Mouse (Mus musculus) mouse trophoblast stem cell (cell line): ENCODE results near the gene Rfc2.

ENCODE experiments used
- in situ Hi-C, 2 experiments: fragments of 300-500 bp; cut with MseI, MboI; formaldehyde crosslinking; loops; 2 replicates in 1 of 2; 3 replicates in 1 of 2; pipeline ENCODE4 v1.15.1; 2025

The Rfc2 gene

DNA sequence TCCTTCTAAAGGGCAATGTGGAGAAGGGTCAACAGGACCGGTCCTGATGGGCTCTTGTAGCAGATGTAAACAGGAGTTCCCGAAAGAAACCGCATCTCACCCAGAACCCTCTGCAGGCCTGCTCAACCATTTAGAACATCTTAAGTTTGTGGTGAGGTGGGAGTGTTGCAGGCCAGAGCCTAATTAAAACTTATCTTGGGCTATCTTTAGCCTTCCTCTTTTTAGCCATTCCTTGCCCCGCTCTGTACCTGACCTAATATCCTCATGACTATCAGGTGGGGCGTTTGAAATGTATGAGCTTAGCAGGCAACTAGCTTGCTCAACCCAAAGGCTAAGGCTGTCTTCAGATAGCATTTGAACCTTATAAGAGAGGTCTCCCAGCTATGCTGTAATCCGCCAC lies 15.5 kb upstream of the Rfc2 start:
- in situ Hi-C loops, result no loop called here

- in situ Hi-C loops, result no loop called here
These were observed 13.7 kb upstream of the Rfc2 start for GRCm38 (mm10) chr5:134567445-134567844.

DNA sequence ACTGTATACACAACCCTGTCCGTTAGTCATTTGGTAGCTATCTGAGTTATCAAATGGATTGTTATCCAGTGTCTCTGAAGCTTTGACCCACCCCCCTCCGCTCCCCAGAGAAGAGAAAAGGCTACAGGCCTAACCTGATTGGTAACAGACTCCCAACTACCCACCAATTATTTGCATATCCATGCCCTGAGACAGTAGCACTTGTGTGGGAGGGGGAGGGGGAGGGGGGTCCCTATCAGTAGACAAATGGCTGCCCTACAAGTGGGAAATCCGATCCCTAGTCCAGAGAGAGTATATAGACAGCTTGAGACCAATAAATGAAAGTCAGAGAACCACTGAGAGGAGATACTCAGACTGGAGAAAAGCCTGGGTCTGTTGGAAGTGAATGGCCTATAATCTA lies 13.1 kb upstream of the Rfc2 start:
- in situ Hi-C loops, result no loop called here

GRCm38 (mm10) chr5:134568964-134569491 lies 12.1 kb upstream of the Rfc2 start:
- in situ Hi-C loops, result no loop called here

GRCm38 (mm10) chr5:134571730-134572507 lies 9.2 kb upstream of the Rfc2 start:
- in situ Hi-C loops, result loop anchor here in 1 of 2 experiments (10.0 kb wide), 1 partner anchor 67 kb away; no protein-coding TSS in a partner anchor

DNA sequence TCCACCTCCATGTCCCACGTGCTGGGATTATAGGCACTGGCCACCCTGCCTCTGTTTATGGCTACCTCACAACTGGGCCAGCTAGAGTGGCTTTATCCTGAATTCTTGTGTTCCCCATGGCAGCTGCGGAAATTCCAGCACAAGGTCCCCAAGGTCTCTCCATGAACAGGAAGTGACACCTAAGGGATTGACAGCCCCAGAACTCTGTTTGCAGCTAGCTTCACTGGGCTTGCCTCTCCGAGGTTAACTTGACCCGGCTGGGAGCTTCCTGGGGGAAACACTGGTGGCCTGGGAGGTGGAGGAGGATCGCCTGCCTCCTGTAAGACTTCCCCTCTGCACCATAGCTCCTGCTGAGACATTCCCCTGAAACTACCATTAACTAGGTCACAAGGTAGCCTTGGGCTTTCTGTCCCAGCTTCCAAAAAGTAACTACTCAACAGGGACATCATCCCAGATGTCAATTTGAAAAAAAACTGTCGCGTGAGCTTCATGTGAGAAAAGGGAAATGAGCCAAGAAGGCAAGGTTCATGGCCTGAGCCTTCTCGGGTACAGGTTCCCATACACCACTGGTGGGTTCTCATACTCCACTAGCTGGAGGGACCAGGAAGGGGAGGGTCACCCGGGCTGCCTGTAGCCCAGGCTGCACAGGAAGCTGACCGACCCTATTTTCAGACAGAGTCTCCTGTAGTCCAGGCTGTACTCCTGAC lies 8.5 kb upstream of the Rfc2 start:
- in situ Hi-C loops, result loop anchor here in 1 of 2 experiments (10.0 kb wide), 1 partner anchor 68 kb away; no protein-coding TSS in a partner anchor

GRCm38 (mm10) chr5:134575833-134576232 lies 5.3 kb upstream of the Rfc2 start:
- in situ Hi-C loops, result loop anchor here in 1 of 2 experiments (10.0 kb wide), 1 partner anchor 71 kb away; no protein-coding TSS in a partner anchor

DNA sequence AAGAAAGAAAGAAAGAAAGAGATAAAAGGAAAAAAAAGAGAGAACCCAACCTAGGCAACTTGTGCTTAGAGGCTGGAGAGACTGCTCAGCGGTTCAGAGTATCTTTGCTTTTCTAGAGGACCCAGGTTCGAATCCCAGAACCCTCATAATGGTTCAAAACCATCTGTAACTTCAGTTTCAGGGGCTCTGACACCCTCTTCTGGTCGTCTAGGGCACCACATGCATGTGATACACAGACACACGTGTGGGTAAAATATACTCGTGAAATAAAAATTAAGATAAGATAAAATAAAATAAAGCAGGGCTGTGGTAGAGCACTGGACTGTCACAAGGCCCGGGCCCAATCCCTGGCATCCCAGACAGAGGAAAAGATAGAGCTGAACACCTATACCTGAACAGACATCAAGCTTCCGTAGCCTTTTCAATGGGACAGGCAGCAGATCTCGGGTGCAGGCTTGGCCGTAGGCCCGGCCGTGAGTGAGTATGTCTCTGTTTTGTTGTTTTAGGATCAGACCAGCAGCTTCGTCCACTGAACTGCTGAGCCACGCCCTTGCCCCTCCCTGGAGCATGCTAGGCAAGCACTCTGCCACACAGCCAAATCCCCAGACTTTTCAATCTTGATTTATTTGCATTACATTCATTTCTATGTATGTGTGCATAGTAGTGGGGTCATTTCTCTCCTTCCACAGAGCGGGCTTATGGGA lies 4.5 kb upstream of the Rfc2 start:
- in situ Hi-C loops, result loop anchor here in 1 of 2 experiments (10.0 kb wide), 1 partner anchor 72 kb away; no protein-coding TSS in a partner anchor

- in situ Hi-C loops, result loop anchor here in 1 of 2 experiments (10.0 kb wide), 1 partner anchor 73 kb away; no protein-coding TSS in a partner anchor
These were observed 3.6 kb upstream of the Rfc2 start for GRCm38 (mm10) chr5:134577534-134577933.

DNA sequence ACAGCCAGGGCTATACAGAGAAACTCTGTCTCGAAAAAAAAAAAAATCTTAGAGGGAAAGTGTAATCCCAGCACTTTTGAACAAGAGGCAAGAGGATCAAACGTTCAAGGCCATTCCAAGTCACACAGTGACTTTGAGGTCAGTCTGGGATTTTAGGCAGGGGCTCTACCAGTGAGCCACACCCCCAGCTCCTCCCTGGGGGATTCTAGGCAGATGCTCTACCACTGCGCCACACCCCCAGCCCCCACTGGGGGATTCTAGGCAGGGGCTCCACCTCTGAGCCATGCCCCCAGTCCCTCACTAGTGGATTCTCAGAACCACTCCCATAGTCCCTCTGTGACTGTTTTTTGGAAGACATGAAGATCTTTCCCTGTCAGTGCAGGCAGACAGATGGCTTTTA lies 2.0 kb upstream of the Rfc2 start:
- in situ Hi-C loops, result loop anchor here in 1 of 2 experiments (10.0 kb wide), 1 partner anchor 74 kb away; no protein-coding TSS in a partner anchor

DNA sequence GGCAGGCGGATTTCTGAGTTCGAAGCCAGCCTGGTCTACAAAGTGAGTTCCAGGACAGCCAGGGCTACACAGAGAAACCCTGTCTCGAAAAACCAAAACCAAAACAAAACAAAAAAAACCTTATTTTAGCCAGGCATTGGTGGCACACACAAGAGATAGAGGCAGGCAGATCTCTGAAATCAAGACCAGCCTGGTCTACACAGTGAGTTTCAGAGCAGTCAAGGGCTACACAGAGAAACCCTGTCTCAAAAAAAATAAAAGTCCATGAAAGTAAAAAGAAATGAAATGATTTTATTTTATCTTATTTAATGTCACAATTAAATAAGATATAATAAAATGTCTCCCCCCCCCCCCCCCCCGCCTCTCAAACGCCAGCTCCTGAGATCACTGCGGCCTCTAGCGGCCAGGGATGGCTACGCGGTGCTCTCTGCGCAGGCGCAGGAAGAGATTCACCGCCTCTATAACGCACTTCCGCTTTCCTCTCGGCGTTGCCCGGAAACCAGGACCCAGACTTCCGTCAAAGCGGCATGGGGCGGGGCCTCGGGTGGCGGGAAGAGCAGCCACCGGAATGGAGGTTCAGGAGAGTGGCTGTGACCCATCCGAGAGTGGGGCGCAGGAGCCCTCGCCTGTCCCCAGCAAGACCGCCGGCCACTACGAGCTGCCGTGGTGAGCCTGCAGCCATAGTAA lies 1.2 kb downstream of the Rfc2 start:
- in situ Hi-C loops, result no loop called here

GRCm38 (mm10) chr5:134583006-134583883 lies 2.1 kb downstream of the Rfc2 start:
- in situ Hi-C loops, result no loop called here

DNA sequence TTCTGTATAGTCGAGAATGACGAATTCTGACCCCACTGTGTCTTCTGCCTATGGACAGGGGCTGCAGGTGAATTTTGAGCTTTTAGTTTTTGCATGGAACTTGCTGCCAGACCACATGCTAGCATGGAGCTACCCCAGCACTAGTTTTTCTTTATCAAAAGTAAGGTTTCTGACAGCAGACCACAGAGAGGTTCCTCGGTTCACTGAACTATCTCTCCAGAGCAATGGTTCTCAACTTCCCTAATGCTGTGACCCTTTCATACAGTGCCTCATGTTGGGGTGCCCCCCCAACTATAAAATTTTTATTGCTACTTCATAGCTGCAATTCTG lies 2.7 kb downstream of the Rfc2 start:
- in situ Hi-C loops, result no loop called here

DNA sequence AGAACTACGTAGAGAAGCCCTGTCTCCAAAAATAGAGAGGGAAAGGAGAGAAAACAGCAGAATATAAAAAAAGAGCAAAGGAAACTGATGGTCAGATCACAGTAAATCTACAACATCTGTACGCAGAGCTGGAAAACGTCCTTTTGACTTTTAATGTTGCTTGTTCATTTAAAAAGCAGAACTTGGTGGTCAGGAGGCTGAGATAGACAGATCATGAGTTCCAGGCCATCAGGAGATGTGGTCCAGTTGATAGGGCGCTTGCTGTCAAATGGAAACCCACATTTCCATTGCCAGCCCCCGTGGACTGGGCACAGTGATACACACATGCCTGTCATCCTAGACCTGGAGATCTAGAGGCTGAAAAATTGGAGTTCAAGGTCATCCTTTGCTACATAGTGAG lies 3.6 kb downstream of the Rfc2 start:
- in situ Hi-C loops, result no loop called here

- in situ Hi-C loops, result no loop called here
These were observed 8.7 kb downstream of the Rfc2 start for GRCm38 (mm10) chr5:134589900-134590299.

- in situ Hi-C loops, result no loop called here
These were observed 10.9 kb downstream of the Rfc2 start for GRCm38 (mm10) chr5:134592026-134592581.

- in situ Hi-C loops, result no loop called here
These were observed 11.9 kb downstream of the Rfc2 start for GRCm38 (mm10) chr5:134593093-134593492.

DNA sequence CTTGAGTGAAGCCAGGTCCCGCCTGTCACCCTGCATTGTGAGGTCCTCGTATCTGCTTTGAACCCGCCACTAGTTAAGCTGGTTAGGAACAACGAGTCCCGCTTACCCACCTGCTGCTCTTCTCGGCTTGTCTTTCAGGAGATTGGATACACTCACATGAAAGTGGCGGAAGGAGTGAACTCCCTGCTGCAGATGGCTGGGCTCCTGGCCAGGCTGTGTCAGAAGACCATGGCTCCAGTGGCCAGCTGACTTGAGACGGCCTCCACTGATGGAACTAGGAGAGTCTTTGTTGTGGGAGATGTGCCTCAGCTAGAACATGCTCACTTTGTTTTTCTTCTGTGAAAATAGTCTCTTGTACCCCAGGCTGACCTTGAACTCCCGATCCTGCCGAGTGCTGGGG lies 16.5 kb downstream of the Rfc2 start:
- in situ Hi-C loops, result no loop called here

DNA sequence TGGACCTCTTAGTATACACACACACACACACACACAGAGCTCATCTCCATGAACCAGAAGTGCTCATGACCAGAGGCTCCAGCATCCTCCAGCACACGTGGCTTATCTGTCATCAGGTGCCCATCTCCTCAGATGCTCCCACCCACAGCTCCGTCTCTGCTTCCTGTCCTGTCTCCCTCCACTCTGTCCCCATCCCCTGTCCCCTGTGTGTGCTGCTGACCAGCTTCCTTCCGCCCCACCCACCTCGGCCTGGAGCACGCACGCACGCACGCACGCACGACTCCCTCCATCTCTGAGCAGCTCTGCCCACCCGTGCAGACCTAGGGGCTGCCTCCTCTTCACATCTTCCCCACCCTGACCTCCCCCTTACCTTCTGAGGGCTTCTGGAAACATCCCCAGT lies 23.2 kb downstream of the Rfc2 start:
- in situ Hi-C loops, result no loop called here

DNA sequence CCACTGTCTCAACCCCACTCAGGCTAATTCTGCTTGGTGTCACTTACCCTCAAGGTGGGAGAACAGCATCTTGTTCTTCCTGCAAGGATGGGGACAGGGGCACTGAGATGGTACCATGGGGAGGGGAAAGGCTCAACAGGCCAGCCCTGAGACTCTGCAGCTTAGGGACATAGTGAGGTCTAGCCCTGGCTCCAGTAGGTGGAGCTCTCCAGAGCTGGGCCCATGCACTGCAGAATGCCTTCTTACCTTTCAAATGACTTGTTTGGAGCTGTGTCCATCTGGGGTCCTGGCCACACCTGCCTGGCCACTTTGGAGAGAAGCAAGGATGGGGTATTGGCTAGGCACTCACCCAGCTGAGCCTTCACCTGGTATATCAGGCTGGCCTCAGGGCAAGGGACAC lies 25.1 kb downstream of the Rfc2 start:
- in situ Hi-C loops, result no loop called here
